In the genomic region with DNA sequence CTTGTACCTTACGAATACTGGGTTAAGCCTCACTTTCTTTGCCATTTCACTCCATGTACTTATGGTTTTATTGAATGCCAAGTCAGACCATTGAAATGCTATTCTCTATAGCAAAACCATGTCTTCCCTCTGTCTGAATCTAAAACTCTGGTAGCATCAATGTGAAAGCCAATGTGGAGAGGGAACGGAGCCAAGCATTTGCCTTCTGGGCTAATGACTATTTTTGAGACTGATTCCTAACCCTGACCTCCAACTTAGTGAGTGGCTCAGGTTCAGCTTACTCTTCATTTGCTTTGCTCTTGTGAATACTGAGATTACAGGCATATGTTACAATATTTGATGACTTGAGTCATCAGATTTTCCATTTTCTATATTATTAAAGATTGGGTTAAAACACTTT, we compare ENCODE assay signal across 18 mouse cellular contexts. TPM values are rescaled to one million over a fixed set of nuclear protein-coding genes. Genes with fewer than 3 reads are reported as not detected.
"Had no signal": no experiment of that assay in that cellular context is flagged by ENCODE, and none has a peak within 500 bp of the region (broad histone marks: within the 10 kb centered on the region; RNA-seq: fewer than 3 reads in every experiment).

No protein-coding gene starts in this region.

- DNase-seq: left cerebral cortex, postnatal 4 days; liver; liver, embryonic 13.5 days; liver, postnatal 0 days; lung, adult 18-20 months; lung, adult 2 months; lung, embryonic 14.5 days; lung, postnatal 10 days; lung, postnatal 14 days; lung, postnatal 36 days; lung, postnatal 4 days; midbrain, embryonic 14.5 days had no signal

- ATAC-seq: liver, embryonic 12.5 days; liver, postnatal 0 days; lung, postnatal 0 days; midbrain, embryonic 13.5 days; midbrain, embryonic 15.5 days; midbrain, embryonic 16.5 days had no signal

RNA-seq across cellular contexts. Expression of gene Syt1, which starts 23.5 kb away (rescaled TPM):
- polyA plus RNA-seq: macrophage had no signal
